Mouse (Mus musculus) limb, embryonic 12.5 days (tissue): ENCODE results near the gene 1600015I10Rik. TPM values are rescaled to one million over a fixed set of nuclear protein-coding genes. Genes with fewer than 3 reads are reported as not detected.
"Not testable (repeated sequence)": the region's sequence is repeated elsewhere in the genome, so short reads cannot be mapped to it uniquely, and the experiment has no call there.

Experiments used
- ATAC-seq: fragments of 200-750 bp; cut with Nextera tagmentation; 2 replicates; pipeline ENCODE4 v1.8.0; 2017; ENCODE audit warnings: low read depth, moderate TSS enrichment; ENCODE audit not compliant: insufficient number of reproducible peaks, insufficient read depth, low FRiP score, low TSS enrichment
- H3K27ac ChIP-seq: fragments of 300-500 bp; sonication (generic); 2 replicates; pipeline ENCODE4 v1.5.1; 2016; ENCODE audit warnings: mild to moderate bottlenecking, moderate library complexity
- H3K27me3 ChIP-seq: fragments of 300-500 bp; sonication (generic); 2 replicates; pipeline ENCODE4 v1.6.1; 2016; ENCODE audit warnings: mild to moderate bottlenecking, moderate library complexity
- H3K36me3 ChIP-seq: fragments of 300-500 bp; sonication (generic); 2 replicates; pipeline ENCODE4 v1.6.1; 2016; ENCODE audit warnings: mild to moderate bottlenecking, moderate library complexity
- H3K4me1 ChIP-seq: fragments of 300-500 bp; sonication (generic); replicated peaks from 2 replicates; pipeline ENCODE4 v1.6.1; 2016
- H3K4me2 ChIP-seq: fragments of 300-500 bp; sonication (generic); 2 replicates; pipeline ENCODE4 v1.6.1; 2016; ENCODE audit warnings: mild to moderate bottlenecking, moderate library complexity
- H3K4me3 ChIP-seq: fragments of 300-500 bp; sonication (generic); replicated peaks from 2 replicates; pipeline ENCODE4 v1.5.1; 2016; ENCODE audit warnings: mild to moderate bottlenecking
- H3K9ac ChIP-seq: fragments of 300-500 bp; sonication (generic); replicated peaks from 2 replicates; pipeline ENCODE4 v1.6.1; 2016; ENCODE audit warnings: mild to moderate bottlenecking, moderate library complexity
- H3K9me3 ChIP-seq: fragments of 300-500 bp; sonication (generic); 2 replicates; pipeline ENCODE4 v1.6.1; 2016; ENCODE audit warnings: mild to moderate bottlenecking, moderate library complexity
- WGBS: fragments of 180-500 bp; shearing (Covaris S2); methylation state at CpG from one replicate; pipeline ENCODE4 v1.1.7; 2016; 5-methylcytosine and 5-hydroxymethylcytosine counted together
- polyA plus RNA-seq: library from polyadenylated mRNA; unstranded; fragments of >200 nt; fragmentation: Nextera tagmentation; extraction: Ambion mirVana; gene quantifications from 2 replicates; pipeline ENCODE4 v1.2.1, GENCODE M21; 2016

Gene 1600015I10Rik
- not detected in 2 replicates for polyA plus RNA-seq

DNA sequence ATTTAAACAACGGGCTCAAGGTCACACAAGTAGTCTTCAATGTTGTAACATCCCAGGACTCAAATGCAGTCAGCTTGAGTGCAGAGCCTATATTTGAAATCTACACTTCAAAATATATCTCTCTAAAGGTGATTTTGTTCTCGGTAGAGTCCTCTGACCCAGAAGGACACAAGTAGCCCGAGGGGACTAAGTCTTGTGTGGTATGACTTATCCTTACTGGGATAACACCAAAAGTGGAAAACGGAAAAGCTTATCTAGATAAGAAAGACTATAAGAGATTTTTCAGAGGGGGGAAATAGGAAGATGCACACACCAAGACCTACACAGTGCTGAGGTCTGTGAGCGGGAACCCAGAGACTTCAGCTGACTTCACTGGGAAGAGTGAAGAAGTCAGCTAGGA is at the start of gene 1600015I10Rik:
Gene 1600015I10Rik (plus strand): TSS at position 301 of the 400 bp plus-strand sequence.
- no peak within 1 kb of the TSS for H3K4me2 ChIP-seq
- H3K4me3 ChIP-seq = no peak within 1 kb of the TSS
- H3K27ac ChIP-seq = no peak within 1 kb of the TSS
- WGBS = 93% methylated on average over 5 of the region's 5 CpGs
- 0 out of 2 replicates have a peak, but pooled peaks cover 3% of the 10 kb centered on the region for H3K27me3 ChIP-seq
- no peaks in the 10 kb centered on the region for H3K36me3 ChIP-seq
- no peak within 1 kb of the TSS for H3K9ac ChIP-seq
- no peak for ATAC-seq
- H3K9me3 ChIP-seq = no peaks in the 10 kb centered on the region
- no peaks in the 10 kb centered on the region for H3K4me1 ChIP-seq

DNA sequence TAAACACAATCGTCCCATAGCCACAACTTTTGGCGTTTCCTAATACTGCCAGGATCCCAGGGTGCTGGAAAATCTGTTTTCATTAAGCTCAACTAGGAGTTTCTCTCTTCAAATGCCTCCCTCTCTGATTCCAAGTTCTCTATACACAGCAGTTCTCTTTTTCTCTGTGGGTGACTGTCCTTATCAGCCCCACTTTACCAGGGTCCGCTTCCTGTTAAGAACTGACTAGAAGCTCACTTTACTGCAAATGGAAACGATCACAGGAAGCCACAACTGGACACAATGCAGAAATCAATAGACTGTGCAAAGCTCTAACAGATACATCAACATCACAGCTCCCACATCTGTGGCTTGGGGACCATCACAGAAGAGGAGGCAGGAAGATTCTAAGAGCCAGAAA is 35.5 kb upstream of the 1600015I10Rik start:
- no peak overlapping the region for H3K4me3 ChIP-seq
- no peaks in the 10 kb centered on the region for H3K36me3 ChIP-seq
- H3K9ac ChIP-seq = no peak overlapping the region
- no peak overlapping the region for H3K4me2 ChIP-seq
- no peaks in the 10 kb centered on the region for H3K27me3 ChIP-seq
- 81% methylated on average over 4 of the region's 4 CpGs for WGBS
- no peaks in the 10 kb centered on the region for H3K4me1 ChIP-seq
- no peak overlapping the region for H3K27ac ChIP-seq
- peaks cover 8% of the 10 kb centered on the region; the same call in 1 of the 2 replicates for H3K9me3 ChIP-seq
- no peak for ATAC-seq

GRCm38 (mm10) chr6:48894938-48895818 is 34.5 kb upstream of the 1600015I10Rik start:
- H3K4me3 ChIP-seq = no peak overlapping the region
- no peak overlapping the region for H3K27ac ChIP-seq
- H3K36me3 ChIP-seq = no peaks in the 10 kb centered on the region
- no peaks in the 10 kb centered on the region for H3K4me1 ChIP-seq
- no peak overlapping the region for H3K4me2 ChIP-seq
- 84% methylated on average over 8 of the region's 8 CpGs for WGBS
- H3K9ac ChIP-seq = no peak overlapping the region
- peaks cover 8% of the 10 kb centered on the region; the same call in 1 of the 2 replicates for H3K9me3 ChIP-seq
- ATAC-seq = no peak
- no peaks in the 10 kb centered on the region for H3K27me3 ChIP-seq

GRCm38 (mm10) chr6:48895941-48896340 is 33.8 kb upstream of the 1600015I10Rik start:
- Histone ChIP-seq H3K27ac (no peak overlapping the region), H3K27me3 (no peaks in the 10 kb centered on the region), H3K9ac (no peak overlapping the region), H3K36me3 (no peaks in the 10 kb centered on the region), H3K9me3 (peaks cover 8% of the 10 kb centered on the region; the same call in 1 of the 2 replicates), H3K4me2 (no peak overlapping the region), H3K4me3 (no peak overlapping the region), H3K4me1 (no peaks in the 10 kb centered on the region)
- ATAC-seq = no peak
- WGBS = 92% methylated on average over 5 of the region's 5 CpGs

GRCm38 (mm10) chr6:48896956-48897355 is 32.7 kb upstream of the 1600015I10Rik start:
- H3K27me3 ChIP-seq = no peaks in the 10 kb centered on the region
- WGBS = 83% methylated on average over 5 of the region's 5 CpGs
- H3K27ac ChIP-seq = no peak overlapping the region
- H3K4me2 ChIP-seq = no peak overlapping the region
- H3K36me3 ChIP-seq = no peaks in the 10 kb centered on the region
- no peak overlapping the region for H3K9ac ChIP-seq
- H3K4me3 ChIP-seq = no peak overlapping the region
- no peaks in the 10 kb centered on the region for H3K4me1 ChIP-seq
- ATAC-seq = no peak
- H3K9me3 ChIP-seq = peaks cover 8% of the 10 kb centered on the region; the same call in 1 of the 2 replicates

DNA sequence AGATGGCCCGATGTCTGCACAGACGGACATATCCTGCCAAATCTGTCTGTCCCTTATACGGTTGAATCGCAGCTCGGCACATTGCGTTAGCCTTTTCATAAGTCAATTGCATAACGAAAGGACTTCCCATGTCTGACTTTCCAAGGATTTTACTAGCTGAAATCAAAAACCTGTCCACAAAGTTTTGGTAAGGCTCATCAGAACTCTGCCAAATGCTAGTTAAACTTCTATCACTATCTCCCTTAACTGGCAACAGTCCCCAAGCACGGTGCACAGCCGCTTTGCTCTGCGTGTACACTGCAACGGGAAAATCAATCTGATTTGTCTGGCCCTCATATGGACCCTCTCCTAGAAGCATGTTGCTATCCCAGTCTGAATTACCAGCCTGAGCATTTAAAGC is 28.4 kb upstream of the 1600015I10Rik start:
- ATAC-seq = not testable (repeated sequence)

DNA sequence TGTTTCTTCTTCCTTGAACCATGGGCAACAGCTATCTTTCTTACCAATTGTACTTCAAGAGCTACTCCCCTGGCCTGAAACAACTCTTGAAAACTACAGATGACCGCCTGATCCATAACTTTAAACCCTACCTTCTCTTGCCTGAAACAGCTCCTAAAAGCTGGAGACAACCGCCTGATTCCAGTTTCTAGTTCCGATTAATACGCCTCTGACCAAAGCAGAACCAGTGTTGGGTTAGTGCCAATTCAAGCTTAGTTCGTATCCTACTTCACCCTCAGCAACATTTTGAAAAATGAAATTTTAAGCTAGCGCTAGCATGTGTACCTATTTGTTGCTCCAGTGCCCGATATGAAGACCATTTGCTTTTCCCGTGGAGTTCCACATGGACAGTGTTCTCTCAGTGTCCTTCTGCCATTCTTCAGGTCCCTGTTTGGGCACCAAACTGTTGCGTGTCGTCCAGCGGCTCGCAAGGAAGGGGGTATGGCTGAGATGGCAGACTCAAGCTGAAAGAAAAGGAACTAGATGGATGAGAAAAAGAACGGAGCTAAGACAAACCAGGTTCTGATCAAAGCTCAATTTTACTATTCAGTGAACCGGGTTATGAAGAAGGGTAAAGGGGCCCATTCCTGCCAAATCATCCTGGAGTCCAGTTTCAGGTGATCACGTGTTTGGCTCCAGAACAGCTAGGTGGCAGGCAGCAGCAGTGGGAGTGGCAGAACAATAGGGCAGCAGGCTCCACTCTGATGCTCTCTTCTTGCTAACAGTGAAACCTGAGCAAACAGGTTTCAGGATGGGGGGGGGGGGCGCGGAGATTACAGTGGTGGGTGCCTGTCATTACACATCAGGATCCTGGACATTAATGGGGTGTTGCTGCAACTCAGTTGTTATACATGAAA is 26.9 kb upstream of the 1600015I10Rik start:
- Histone ChIP-seq H3K9me3 (no peaks in the 10 kb centered on the region), H3K4me2 (no peak overlapping the region), H3K4me3 (no peak overlapping the region), H3K27me3 (no peaks in the 10 kb centered on the region; the same call in 1 of the 2 replicates), H3K4me1 (0 out of 2 replicates have a peak, but pooled peaks cover 5% of the 10 kb centered on the region), H3K27ac (no peak overlapping the region), H3K9ac (no peak overlapping the region), H3K36me3 (no peaks in the 10 kb centered on the region)
- WGBS = 84% methylated on average over 17 of the region's 17 CpGs
- no peak for ATAC-seq

More for the DNA sequence above, 28.4 kb upstream of the 1600015I10Rik start:
- H3K36me3 ChIP-seq, H3K4me3 ChIP-seq, H3K4me2 ChIP-seq, H3K9me3 ChIP-seq, H3K27ac ChIP-seq, H3K4me1 ChIP-seq, H3K27me3 ChIP-seq, H3K9ac ChIP-seq: not testable (repeated sequence)
- WGBS = 97% methylated on average over 11 of the region's 11 CpGs

DNA sequence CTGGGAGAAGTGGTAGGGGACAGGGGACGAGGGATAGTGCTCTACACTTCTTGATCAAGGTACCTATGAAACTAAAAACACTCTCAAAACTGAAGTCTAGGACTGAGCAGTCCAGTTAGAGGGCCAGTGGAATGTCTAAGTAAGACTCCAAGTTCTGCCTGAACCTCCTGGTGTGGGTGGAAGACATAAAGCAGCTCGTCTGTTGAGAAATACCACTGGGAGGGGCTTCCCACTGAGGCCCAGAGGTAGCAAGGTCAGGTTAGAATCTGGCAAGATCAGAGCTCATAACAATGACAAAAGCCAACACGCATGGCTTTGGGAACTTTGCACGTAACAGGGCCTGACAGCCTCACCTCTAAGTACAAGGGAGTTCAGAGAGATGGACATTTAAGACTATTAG is 26.3 kb upstream of the 1600015I10Rik start:
- Histone ChIP-seq H3K36me3 (no peaks in the 10 kb centered on the region), H3K4me2 (no peak overlapping the region), H3K9me3 (no peaks in the 10 kb centered on the region), H3K9ac (no peak overlapping the region), H3K27me3 (no peaks in the 10 kb centered on the region; the same call in 1 of the 2 replicates), H3K4me3 (no peak overlapping the region), H3K27ac (no peak overlapping the region), H3K4me1 (0 out of 2 replicates have a peak, but pooled peaks cover 5% of the 10 kb centered on the region)
- no peak for ATAC-seq
- 74% methylated on average over 4 of the region's 4 CpGs for WGBS

- no peaks in the 10 kb centered on the region for H3K36me3 ChIP-seq
- H3K4me1 ChIP-seq = 0 out of 2 replicates have a peak, but pooled peaks cover 5% of the 10 kb centered on the region
- H3K4me3 ChIP-seq = no peak overlapping the region
- no peak for ATAC-seq
- H3K9ac ChIP-seq = no peak overlapping the region
- H3K27ac ChIP-seq = no peak overlapping the region
- H3K9me3 ChIP-seq = no peaks in the 10 kb centered on the region
- H3K27me3 ChIP-seq = no peaks in the 10 kb centered on the region; the same call in 1 of the 2 replicates
- WGBS = 90% methylated on average over 13 of the region's 13 CpGs
- no peak overlapping the region for H3K4me2 ChIP-seq
These were observed 24.1 kb upstream of the 1600015I10Rik start for GRCm38 (mm10) chr6:48905606-48906005.

GRCm38 (mm10) chr6:48906371-48906770 is 23.3 kb upstream of the 1600015I10Rik start:
- Histone ChIP-seq H3K4me2 (no peak overlapping the region), H3K4me1 (0 out of 2 replicates have a peak, but pooled peaks cover 5% of the 10 kb centered on the region), H3K9ac (no peak overlapping the region), H3K4me3 (no peak overlapping the region), H3K27ac (no peak overlapping the region), H3K27me3 (no peaks in the 10 kb centered on the region; the same call in 1 of the 2 replicates), H3K9me3 (no peaks in the 10 kb centered on the region), H3K36me3 (no peaks in the 10 kb centered on the region)
- WGBS = 90% methylated on average over 14 of the region's 14 CpGs
- ATAC-seq = no peak

GRCm38 (mm10) chr6:48909229-48909628 is 20.5 kb upstream of the 1600015I10Rik start:
- no peaks in the 10 kb centered on the region for H3K9me3 ChIP-seq
- WGBS = 57% methylated on average over 1 of the region's 1 CpGs
- no peak for ATAC-seq

More at GRCm38 (mm10) chr6:48909229-48909628, 20.5 kb upstream of the 1600015I10Rik start:
- H3K4me1 ChIP-seq = no peaks in the 10 kb centered on the region
- H3K4me2 ChIP-seq = no peak overlapping the region
- H3K9ac ChIP-seq = no peak overlapping the region
- no peaks in the 10 kb centered on the region for H3K36me3 ChIP-seq
- no peak overlapping the region for H3K4me3 ChIP-seq
- H3K27ac ChIP-seq = no peak overlapping the region
- H3K27me3 ChIP-seq = no peaks in the 10 kb centered on the region; the same call in 1 of the 2 replicates
